Mouse (Mus musculus) retina, postnatal 1 day (tissue): Measurements from ENCODE around the gene Wnt7b.
A peak's percentile ranks its signal among the peaks of the same experiment; 100 is the strongest.

Experiments
- DNase-seq: peaks from one replicate; pipeline ENCODE4 v3.0.0-alpha.2; 2012

Wnt7b gene

GRCm38 (mm10) chr15:85569167-85569797 is 13.0 kb downstream of the Wnt7b start:
- no peak for DNase-seq

DNA sequence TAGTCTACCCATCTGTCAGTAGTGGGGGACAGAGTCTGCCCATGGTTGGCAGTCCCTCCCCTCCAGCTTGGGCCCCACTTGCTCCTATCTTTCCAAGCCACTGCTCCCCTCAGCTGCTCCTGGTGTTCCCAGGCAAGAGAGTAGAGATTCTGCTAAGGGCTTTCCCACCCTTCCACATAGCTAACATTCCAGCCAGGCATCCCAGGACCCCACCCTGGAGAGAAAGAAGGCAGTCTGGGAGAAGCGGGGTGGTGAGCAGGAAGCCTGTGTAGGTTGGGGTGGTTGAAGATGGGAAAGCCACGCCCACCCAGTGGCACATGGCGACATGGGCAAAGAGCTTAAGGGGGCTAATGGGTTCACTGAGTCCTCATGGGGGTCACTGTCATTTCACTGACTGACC is 13.9 kb downstream of the Wnt7b start:
- DNase-seq = no peak

DNA sequence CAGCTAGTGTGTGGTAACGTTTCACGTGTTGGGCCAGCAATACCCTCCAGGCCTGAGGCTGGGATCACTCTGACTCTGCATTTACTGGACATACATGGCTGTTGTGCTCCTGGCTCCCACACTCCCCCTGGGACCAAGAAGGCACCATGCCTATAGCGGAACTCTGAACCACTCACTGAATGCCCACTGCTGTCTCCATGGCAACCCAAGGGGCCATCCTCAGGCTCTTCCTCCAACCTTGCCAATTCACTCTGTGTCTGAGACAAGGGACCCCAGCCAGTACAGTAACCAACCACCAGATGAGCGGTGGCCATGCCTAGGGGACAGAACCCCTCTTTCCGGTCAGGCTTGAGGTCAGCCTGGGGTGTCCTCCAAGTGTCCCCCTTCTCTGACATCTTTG is 17.3 kb downstream of the Wnt7b start:
- peak; percentile 50 for DNase-seq

- DNase-seq = peak; percentile 26
Measured at GRCm38 (mm10) chr15:85564034-85564769, 18.1 kb downstream of the Wnt7b start.

- no peak for DNase-seq
Measured at GRCm38 (mm10) chr15:85561953-85562352, 20.3 kb downstream of the Wnt7b start.

DNA sequence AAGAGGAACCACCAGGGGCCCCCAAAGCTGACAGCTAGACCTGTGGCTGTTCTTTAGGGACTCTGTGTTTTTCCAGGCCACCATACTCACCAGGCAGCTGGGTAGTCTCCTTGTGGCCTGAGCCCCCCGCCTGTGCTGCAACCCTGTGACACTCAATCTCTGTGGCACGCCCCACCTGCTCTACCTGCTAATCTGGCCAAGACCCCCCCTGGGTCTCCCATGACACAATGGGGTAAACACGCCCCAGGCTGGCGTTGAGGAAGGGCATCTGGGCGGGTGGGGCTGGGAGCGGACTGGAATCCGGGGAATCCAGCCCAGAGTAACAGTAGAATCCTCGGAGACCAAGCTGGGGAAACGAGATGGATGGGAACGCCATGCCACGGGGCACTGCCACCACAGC is 21.4 kb downstream of the Wnt7b start:
- DNase-seq = no peak

DNA sequence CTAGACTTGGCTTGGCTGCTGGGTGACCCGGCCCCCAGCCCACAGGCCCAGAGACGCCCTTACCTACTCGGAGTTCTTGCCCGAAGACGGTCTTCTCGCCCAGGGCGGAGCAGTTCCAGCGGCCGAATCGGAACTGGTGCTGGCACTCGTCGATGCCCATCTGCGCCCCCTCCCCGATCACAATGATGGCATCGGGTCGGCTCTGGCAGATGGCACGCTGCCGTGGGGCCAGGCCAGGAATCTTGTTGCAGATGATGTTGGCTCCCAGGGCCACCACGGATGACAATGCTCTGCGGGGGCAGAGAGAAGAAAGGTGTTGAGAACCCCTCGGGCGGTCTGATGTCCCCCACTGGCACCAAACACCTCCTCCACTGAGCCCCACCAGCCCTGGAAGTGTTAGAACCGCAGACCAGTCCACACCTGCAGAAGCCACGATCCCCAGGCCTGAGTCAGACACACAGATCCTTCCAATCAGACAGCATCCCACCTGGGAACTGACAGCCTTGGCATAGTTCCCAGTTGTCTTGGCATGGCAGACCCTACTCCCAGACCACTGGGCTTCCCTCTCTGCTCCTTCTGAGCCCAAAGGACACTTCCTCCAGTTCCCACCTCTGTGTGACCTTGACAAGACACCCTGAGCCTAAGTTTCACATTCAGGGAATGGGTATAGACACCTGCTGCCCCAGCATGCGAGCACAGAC is 23.3 kb downstream of the Wnt7b start:
- DNase-seq = no peak

DNA sequence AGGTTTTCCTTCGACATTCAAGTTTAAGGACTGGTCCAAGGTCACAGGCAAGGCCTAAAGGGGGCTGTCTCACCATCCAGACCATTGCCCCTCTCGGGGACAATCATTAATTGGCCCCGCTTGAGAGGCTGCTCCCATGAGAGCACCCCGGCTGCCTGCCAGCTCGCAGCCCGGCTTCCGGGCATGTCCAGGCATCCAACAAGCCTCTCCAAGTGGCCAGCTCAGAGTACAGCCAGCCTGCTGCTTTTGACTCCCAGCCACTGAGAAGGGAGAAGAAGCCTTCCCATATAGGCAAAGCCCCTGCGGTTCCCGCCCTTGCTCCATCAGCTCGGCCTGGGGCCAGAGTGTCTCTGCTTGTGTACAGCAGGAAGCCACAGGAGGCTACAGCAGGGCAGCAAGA is 26.5 kb downstream of the Wnt7b start:
- DNase-seq = no peak

GRCm38 (mm10) chr15:85553421-85553820 is 28.9 kb downstream of the Wnt7b start:
- DNase-seq = no peak

DNA sequence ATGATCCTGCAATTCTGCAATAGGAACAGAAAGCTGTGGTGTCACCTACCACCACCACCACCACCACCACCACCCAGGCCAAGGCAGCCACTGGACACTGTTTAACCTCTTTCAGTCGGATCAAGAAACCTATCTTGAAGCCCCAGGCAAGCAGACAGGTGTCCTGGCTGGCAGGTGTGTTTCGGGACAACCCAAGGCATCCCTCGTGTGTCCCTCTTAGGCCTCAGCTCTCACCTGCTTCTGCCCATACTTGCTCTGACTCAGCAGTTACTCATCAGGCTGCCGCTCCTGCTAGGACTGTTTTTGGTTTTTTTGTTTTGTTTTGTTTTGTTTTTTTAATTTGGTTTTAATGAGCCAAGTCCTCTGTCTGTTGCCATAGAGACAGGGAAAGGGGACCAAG is 35.8 kb downstream of the Wnt7b start:
- DNase-seq = no peak

DNA sequence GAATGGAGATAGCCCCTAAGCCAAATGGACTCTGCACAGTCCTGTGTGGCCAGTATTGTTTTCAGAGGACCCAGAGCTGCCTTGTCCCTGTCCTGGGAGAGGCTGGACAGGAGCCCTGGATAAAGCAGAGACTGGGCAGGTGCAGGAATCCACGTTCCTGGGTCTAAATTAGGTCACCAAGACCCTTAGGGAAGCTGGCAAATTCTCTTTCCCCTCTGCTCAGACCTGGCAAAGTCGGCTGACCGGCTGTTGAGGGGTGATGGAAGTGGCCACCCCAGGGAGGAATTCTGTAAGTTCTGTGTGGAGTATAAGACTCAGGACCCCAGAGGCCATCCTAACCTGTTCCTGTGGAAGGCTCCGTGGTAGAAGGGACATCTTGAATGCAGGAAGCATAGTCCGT is 36.9 kb downstream of the Wnt7b start:
- no peak for DNase-seq

GRCm38 (mm10) chr15:85538170-85538569 is 44.1 kb downstream of the Wnt7b start:
- DNase-seq = no peak

- DNase-seq = no peak
Measured at GRCm38 (mm10) chr15:85537151-85537550, 45.1 kb downstream of the Wnt7b start.

DNA sequence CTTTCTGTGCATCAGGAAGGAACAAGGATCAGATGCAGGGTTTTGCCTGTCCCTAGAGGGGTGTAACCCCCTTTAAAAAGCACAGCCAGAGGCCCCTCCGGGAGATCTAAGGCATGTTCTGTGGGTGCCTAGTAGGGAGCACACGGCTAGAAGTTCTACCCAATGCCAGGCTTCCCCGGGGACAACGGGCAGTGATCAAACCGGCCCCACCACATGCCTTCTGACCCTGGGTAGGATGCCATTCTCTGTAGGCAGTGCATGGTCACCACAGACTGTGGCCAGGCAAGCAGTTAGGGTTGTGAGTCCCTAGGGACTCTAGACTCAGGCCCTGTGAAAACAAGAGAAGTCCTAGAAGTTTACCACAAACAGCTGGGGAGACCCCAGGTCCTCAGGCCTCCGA is 47.6 kb downstream of the Wnt7b start:
- no peak for DNase-seq

- no peak for DNase-seq
Measured at GRCm38 (mm10) chr15:85534215-85534614, 48.1 kb downstream of the Wnt7b start.

DNA sequence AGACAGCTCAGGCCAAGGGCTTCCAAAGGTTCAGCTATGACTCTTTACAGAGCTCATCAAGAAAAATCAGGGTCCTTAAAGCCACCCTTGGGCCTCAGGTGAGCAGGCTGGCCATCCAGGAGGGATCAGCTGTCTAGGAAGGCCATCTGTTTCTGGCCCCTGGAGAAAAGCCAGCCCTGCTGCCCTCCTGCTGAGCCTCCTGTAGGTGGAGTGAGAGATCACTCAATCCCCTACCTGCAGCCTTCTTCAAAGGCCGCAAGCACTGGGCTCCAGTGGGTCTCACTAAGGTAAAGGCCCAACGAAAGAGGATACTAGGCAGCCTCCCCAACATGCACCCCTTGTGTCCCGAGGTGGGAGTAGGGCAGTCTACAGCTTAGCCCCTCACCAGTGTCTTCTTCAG is 50.2 kb downstream of the Wnt7b start:
- no peak for DNase-seq

- no peak for DNase-seq
Measured at GRCm38 (mm10) chr15:85529911-85530310, 52.4 kb downstream of the Wnt7b start.

- peak; percentile 73 for DNase-seq
Measured at GRCm38 (mm10) chr15:85524404-85524950, 57.8 kb downstream of the Wnt7b start.

DNA sequence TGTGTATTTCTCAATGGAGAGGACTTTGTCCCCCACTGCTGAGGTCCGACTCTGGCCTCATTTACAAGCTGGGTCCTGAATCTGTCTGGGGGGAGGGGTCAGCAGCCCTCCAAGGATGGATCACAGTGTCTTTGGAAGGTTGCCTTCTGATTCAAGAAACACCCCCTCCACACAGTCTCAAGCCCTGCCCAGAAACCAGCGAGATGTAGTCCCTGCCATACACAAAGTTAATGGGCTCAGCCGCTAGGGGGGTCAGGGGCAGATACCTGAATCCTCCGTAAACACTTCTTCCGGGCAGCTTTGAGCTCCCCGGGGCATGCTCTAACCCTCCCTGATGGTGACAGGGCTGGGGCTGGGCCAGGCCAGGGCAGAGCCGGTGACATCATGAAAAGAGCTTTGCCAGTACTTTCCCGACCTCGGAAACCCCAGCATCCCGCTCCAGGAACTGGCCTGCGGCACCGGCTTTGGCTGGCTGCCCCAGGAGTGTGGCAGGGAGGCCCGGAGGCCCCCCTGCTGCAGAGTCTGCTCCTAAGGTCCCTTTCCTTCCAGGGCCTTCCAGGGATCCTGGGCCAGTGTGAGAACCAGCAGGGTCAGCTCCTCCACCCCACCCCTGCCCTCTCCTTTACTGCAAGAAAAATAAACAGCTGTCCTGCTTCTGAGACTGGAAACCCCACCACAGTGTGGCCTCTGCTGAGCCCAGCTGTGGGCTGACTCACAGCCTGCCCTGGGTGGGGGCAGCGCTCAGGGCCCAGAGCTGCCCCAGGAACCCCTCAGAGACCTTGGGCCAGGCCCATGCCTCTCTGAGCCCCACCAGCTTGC is 58.9 kb downstream of the Wnt7b start:
- DNase-seq = peak; percentile 56

DNA sequence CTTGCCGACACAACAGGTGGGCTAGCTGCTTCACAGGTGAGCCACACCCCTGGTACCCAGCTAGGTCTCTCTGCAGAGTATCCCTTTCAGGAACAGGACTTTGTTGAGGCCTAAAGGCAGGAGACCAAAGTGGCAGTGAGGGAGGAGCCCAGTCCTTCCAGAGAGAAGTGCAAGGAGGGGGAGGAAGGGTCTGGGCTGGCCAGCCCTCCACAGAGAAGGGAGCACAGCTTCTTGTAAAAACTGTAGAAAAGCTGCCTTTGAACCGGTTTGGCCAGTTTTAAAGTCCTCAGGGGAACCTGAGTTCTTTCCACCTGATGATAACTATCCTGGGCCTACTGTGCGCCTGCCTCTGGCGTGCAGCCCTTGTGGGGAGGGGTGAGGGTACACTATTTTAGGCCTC is 62.8 kb downstream of the Wnt7b start:
- DNase-seq = no peak

- peak; percentile 65 for DNase-seq
Measured at GRCm38 (mm10) chr15:85507370-85508014, 74.8 kb downstream of the Wnt7b start.

GRCm38 (mm10) chr15:85506680-85507079 is 75.6 kb downstream of the Wnt7b start:
- no peak for DNase-seq
